Mouse (Mus musculus) left cerebral cortex, postnatal 14 days (tissue): ENCODE data around the gene Epb41l2. TPM values are rescaled to one million over a fixed set of nuclear protein-coding genes. Genes with fewer than 3 reads are reported as not detected.

Experiments used
- DNase-seq, 2 experiments: peaks; one replicate each; pipeline ENCODE4 v3.0.0; 2021 to 2022; ENCODE audit warnings: low spot score in 2 of 2, mixed read lengths in 1 of 2
- intact Hi-C: fragments of 180-260 bp; cut with DNase I; formaldehyde crosslinking; loops from one replicate; pipeline ENCODE4 v1.15.1; 2025
- total RNA-seq, 2 experiments: library from RNA; stranded (reverse); gene quantifications; 2 replicates each; pipeline ENCODE4 v1.2.3; 2021

Epb41l2 gene
- total RNA-seq, 2 experiments from 2014 or later, result 199 to 201 TPM

DNA sequence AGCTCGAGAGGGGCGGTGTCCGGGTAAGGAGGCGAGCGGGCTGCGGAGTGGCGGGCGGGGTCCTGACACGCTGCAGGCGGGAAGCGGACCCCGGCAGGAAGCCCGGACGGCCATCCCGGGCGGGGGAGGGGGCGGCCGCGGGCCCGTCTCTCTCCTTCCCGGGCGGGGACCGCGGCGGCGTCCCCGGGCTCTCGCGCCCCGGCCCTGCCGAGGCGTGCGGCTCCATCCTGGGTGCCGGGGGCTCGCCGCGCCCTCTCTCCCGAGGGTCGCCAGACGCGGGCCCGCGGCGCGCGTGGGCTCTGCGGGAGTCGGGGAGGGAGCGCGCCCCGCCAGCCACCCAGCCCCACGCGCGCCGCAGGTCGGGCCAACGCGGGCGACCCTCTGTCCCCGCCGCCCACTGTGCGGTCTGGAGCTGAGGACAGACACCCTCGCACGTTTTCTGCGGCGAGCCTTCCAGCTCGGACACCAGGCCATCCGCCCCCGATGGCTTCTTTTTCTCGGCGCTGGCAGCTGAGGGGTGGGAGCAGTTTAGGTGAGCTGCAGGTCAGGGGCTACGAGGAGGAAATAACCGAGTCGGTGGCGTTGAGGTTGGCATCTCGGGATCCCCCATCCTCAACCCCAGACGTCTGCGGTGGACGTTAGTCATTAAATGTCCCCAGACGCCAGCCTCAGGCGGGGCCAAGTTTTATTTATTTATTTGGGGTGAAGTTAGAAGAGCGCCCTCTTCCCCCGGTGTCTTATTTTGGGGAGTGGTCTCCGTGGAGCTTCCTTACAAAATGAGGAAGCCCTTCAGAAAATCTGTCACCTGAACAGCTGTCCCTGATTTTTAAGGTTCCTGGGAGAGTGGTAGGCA is 587 bp downstream of the Epb41l2 start:
- no peak for DNase-seq
- intact Hi-C loops, result loop anchor here (5.0 to 10.0 kb wide), 2 partner anchors 63 to 125 kb away; no protein-coding TSS in a partner anchor

DNA sequence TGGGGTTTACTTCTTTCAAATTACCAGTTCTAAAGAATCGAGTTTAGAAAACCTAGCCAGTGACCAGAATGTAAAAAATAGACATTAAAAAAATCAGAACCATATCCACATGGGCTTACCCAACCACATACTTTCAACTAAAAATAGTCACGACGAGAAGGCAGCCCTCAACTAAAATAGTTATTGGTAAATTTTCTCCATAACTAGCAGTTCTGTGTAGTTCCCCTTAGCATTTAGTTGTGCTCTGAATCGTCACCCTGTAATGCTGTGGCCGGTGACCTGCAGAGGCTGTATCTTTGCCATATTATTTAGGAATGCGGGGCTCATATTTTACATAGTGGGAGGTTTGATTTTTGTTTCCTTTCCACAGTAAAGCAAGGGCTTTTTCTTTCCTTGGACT is 2.6 kb downstream of the Epb41l2 start:
- no peak for DNase-seq
- intact Hi-C loops, result loop anchor here (10.0 kb wide), 1 partner anchor 123 kb away; no protein-coding TSS in a partner anchor

GRCm38 (mm10) chr10:25365158-25365557 is 5.6 kb downstream of the Epb41l2 start:
- no peak for DNase-seq
- intact Hi-C loops, result loop anchor here (10.0 kb wide), 1 partner anchor 120 kb away; no protein-coding TSS in a partner anchor

GRCm38 (mm10) chr10:25365708-25366107 is 6.1 kb downstream of the Epb41l2 start:
- DNase-seq, result no peak
- intact Hi-C loops, result loop anchor here (10.0 kb wide), 1 partner anchor 119 kb away; no protein-coding TSS in a partner anchor

- intact Hi-C loops, result loop anchor here (10.0 kb wide), 1 partner anchor 118 kb away; no protein-coding TSS in a partner anchor
- no peak for DNase-seq
Measured at GRCm38 (mm10) chr10:25366691-25367090, 7.1 kb downstream of the Epb41l2 start.

GRCm38 (mm10) chr10:25368928-25369327 is 9.3 kb downstream of the Epb41l2 start:
- intact Hi-C loops, result loop anchor here (10.0 kb wide), 1 partner anchor 116 kb away; no protein-coding TSS in a partner anchor
- no peak for DNase-seq

DNA sequence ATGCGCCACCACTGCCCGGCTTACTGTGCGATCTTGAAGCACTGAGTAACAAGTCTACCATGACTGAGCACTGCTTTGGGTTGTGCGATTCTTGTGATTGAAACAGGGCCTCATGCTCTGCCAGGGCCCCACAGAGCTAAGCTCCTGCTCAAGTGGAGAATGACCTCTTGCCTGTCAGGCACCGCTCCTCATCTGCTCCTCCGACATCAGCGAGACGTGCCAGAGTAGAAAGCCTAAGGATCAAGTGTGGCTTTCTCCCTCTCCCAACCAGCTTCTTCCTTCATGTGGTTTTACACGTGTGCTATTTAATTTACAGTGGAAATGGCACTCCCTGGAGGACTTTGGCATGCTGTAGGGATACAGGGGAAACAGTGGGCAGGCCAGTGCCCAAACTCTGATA is 10.1 kb downstream of the Epb41l2 start:
- no peak for DNase-seq
- intact Hi-C loops, result loop anchor here (10.0 kb wide), 1 partner anchor 115 kb away; no protein-coding TSS in a partner anchor

DNA sequence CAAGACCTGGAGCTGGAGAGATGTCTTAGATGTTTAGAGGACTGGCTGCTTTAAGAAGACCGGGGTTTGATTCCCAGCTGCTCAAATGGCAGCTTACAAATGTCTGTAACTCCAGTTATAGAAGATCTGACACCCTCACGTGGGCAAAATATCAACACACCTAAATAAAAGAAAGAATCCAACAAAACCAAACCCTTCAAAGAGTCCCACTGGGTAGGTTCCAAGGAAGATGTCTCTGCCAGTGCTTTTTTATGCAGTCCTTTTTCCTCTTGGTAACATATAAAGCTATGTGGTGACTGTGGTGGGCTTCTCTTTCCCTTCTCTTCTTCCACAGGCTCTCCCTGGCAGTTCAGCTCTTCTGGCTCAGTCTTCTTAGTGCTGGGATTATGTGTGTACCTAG is 11.7 kb downstream of the Epb41l2 start:
- no peak for DNase-seq

GRCm38 (mm10) chr10:25371915-25372371 is 12.3 kb downstream of the Epb41l2 start:
- intact Hi-C loops, result no loop called here
- DNase-seq, result no peak

More for the DNA sequence above, 11.7 kb downstream of the Epb41l2 start:
- intact Hi-C loops, result no loop called here

DNA sequence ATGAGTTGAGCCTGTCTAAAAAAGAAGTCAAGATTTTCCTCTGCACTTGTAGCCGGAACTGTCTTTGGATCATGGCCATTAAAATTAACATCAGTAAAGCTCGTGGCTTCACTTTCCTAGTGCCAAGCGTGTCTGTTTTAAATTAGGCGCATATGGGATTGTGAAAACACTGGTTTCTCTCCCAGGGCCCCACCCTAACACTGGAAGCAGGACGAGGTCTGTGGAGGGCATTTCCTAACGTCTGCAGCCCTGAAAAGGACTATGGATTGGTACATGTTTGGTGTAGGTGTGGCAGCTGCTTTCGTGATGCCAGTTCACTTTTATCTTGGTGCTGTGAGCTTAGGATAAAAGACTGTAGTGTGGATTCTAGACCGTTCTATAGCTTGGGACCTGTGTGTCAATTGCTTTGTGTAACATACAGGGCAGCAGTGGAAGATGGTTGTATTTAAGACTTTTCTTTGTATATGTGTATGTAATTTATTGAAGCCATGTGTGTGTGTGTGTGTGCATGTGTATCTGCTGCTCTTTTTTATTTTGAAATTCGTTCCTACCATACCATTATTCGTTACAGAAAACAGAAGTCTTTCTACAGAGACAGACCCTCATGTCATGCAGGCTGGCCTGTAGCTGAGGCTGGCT is 13.0 kb downstream of the Epb41l2 start:
- intact Hi-C loops, result no loop called here
- no peak for DNase-seq

- intact Hi-C loops, result no loop called here
- DNase-seq, result no peak
Measured at GRCm38 (mm10) chr10:25375036-25375435, 15.4 kb downstream of the Epb41l2 start.

DNA sequence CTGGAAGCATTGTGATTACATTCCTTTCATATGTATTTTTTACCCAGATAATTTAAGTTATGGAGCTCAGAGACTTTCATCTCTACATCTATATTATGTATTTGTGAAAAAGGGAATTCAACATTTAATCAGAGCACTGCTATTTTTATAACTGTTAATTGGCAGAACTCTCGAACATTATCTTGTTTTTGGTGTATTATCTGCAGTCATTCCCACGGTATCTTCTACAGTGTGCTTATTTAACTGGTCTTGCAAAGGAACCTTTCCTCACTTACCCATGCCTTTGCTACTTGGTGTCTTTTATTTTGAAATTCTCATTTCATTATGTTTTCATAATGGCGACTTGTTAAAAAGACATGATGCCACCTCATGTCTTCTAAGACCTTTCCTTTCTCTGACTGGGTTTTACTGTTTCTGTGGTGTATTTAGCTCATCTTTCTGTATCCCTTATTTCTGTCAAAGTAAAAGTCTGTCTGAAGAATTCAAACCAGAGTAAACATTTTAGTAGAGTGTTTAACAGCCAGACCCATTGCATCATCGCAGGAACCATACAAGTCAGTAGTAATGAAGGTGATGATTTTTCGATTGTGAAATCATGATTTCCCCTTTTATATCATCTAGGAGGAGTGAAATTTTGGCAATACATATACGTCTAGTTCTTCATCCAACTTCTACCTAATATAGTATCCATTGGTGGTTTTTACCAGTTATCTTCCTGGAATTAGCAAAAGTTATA is 21.3 kb downstream of the Epb41l2 start:
- intact Hi-C loops, result no loop called here
- no peak for DNase-seq

DNA sequence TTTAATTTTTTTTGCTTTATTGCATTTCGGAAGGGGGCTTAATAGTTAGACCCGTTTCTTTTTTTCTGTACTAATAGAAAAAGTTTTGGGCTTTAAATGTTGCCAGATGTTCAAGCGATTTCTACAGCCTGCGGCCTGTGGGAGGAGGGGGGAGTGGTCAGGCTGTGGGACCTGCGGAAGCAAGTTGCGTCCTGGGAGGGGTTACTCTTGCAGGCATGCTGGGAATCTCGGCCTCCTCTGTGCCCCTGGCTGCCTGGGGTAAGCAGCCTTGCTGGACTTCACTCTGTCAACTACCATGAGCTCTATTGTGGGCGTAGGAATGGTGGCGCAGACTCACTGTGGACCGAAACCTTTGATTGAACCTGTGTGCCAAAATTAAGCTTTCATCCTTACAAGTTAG is 22.4 kb downstream of the Epb41l2 start:
- intact Hi-C loops, result no loop called here
- no peak for DNase-seq

GRCm38 (mm10) chr10:25383171-25383570 is 23.6 kb downstream of the Epb41l2 start:
- no peak for DNase-seq
- intact Hi-C loops, result no loop called here

DNA sequence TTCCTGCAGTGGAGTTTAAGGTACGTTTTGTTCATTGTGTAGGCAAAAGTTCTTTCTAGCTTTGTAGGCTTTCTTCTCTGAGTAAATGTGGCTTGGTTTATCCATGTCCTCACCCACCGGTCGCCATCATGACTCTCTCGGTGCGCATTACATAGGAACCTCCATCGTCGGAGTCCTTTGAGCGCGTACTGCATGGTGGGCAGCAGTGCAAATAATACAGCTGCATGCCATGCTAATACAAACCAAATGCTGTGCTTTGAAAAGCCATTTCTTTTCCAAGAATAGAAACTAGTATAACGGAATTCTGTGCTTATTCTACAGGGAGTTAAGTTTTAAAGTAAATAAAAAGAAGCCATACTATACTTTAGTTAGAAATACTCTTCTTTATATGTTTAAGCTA is 24.8 kb downstream of the Epb41l2 start:
- intact Hi-C loops, result no loop called here
- DNase-seq, result no peak

- intact Hi-C loops, result no loop called here
- no peak for DNase-seq
Measured at GRCm38 (mm10) chr10:25385811-25386580, 26.4 kb downstream of the Epb41l2 start.

DNA sequence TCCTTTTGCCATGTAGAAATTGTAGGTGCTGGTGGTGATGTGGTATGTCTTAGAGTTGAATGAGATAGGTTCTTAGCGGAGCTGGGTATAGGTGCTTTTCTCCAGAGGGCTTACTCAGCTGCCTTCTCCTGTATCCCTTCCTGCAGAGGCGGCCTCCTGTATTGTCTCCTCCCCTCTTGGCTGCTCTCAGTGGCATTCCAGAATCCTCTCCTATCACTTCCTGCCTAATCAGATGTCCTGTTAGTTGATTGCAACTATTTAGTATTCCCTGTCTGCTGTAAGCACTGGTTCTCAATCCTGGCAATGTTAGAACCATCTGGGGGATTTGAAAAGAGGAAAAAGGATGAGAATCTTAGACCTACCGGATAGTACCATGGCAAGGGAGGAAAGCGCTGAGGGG is 27.3 kb downstream of the Epb41l2 start:
- no peak for DNase-seq

GRCm38 (mm10) chr10:25387268-25387667 is 27.7 kb downstream of the Epb41l2 start:
- no peak for DNase-seq
- intact Hi-C loops, result no loop called here

More for the DNA sequence above, 27.3 kb downstream of the Epb41l2 start:
- intact Hi-C loops, result no loop called here

GRCm38 (mm10) chr10:25392786-25393185 is 33.2 kb downstream of the Epb41l2 start:
- DNase-seq, result no peak
- intact Hi-C loops, result loop anchor here (10.0 kb wide), 1 partner anchor 92 kb away; no protein-coding TSS in a partner anchor
